Mouse (Mus musculus): ENCODE measurements around the gene Abcc3. TPM values are rescaled to one million over a fixed set of nuclear protein-coding genes. Genes with fewer than 3 reads are reported as not detected.

The Abcc3 gene
- polyA plus RNA-seq, 1 experiment from 2014 or later: 0.48 TPM

DNA sequence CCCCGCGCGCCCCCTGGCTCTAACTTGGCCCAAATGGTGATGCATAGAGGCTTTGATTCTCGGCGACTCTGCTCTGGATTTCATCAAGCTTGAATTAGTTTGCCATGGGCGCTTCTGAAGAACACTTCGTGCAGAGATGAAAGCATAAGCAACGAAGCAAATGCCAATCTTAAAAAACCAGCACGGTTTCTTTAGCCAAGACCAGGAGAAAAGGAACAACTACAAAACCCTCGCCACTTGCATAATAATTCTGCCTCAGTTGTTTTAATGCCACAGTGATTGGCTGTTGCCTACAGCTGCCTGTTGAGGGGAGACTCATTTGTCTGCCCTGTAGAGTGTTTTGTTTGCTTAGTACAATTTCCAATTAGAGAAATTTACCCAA is 64.2 kb downstream of the Abcc3 start:
- H3K4me1 ChIP-seq (replicated peaks): peaks cover 46% of the 10 kb centered on the region
- no peaks in the 10 kb centered on the region for H3K27me3 ChIP-seq (ENCODE audit: insufficient read depth, poor library complexity, severe bottlenecking)
- H3K27ac ChIP-seq: peak overlapping the region; percentile 98
- H3K36me3 ChIP-seq: no peaks in the 10 kb centered on the region
- peak overlapping the region; percentile 83 for H3K4me3 ChIP-seq
- 2% methylated on average over 10 of the region's 10 CpGs for WGBS
- no peak for DNase-seq (ENCODE audit: low spot score)
- no peaks in the 10 kb centered on the region for H3K9me3 ChIP-seq

- Histone ChIP-seq H3K9me3 (no peaks in the 10 kb centered on the region), H3K4me3 (peak within 1 kb of the TSS; percentile 83), H3K4me1 (replicated peaks) (peaks cover 47% of the 10 kb centered on the region), H3K36me3 (no peaks in the 10 kb centered on the region), H3K27ac (peak within 1 kb of the TSS; percentile 98), H3K27me3 (ENCODE audit: insufficient read depth, poor library complexity, severe bottlenecking) (no peaks in the 10 kb centered on the region)
- WGBS: under 1% methylated on average over 78 of the region's 78 CpGs
- DNase-seq (ENCODE audit: low spot score): peak; percentile 92
Measured at GRCm38 (mm10) chr11:94327693-94328643, 64.8 kb downstream of the Abcc3 start, which contains the start of gene Ankrd40. Gene Ankrd40 (plus strand): TSS chr11:94328001.

- no peaks in the 10 kb centered on the region for H3K36me3 ChIP-seq
- H3K4me3 ChIP-seq: peak overlapping the region; percentile 83
- H3K9me3 ChIP-seq: no peaks in the 10 kb centered on the region
- peak; percentile 56 for DNase-seq (ENCODE audit: low spot score)
- H3K27ac ChIP-seq: peak overlapping the region; percentile 98
- H3K4me1 ChIP-seq (replicated peaks): peaks cover 57% of the 10 kb centered on the region
- WGBS: 3% methylated on average over 10 of the region's 10 CpGs
- H3K27me3 ChIP-seq (ENCODE audit: insufficient read depth, poor library complexity, severe bottlenecking): no peaks in the 10 kb centered on the region
Measured at GRCm38 (mm10) chr11:94326961-94327411, 65.8 kb downstream of the Abcc3 start.

GRCm38 (mm10) chr11:94324618-94325017 is 68.2 kb downstream of the Abcc3 start:
- H3K27ac ChIP-seq: no peak overlapping the region
- 84% methylated on average over 5 of the region's 5 CpGs for WGBS
- no peak overlapping the region for H3K4me3 ChIP-seq
- peaks cover 48% of the 10 kb centered on the region for H3K4me1 ChIP-seq (replicated peaks)
- no peak for DNase-seq (ENCODE audit: low spot score)
- H3K36me3 ChIP-seq: peaks cover 5% of the 10 kb centered on the region
- H3K9me3 ChIP-seq: no peaks in the 10 kb centered on the region
- H3K27me3 ChIP-seq (ENCODE audit: insufficient read depth, poor library complexity, severe bottlenecking): no peaks in the 10 kb centered on the region

DNA sequence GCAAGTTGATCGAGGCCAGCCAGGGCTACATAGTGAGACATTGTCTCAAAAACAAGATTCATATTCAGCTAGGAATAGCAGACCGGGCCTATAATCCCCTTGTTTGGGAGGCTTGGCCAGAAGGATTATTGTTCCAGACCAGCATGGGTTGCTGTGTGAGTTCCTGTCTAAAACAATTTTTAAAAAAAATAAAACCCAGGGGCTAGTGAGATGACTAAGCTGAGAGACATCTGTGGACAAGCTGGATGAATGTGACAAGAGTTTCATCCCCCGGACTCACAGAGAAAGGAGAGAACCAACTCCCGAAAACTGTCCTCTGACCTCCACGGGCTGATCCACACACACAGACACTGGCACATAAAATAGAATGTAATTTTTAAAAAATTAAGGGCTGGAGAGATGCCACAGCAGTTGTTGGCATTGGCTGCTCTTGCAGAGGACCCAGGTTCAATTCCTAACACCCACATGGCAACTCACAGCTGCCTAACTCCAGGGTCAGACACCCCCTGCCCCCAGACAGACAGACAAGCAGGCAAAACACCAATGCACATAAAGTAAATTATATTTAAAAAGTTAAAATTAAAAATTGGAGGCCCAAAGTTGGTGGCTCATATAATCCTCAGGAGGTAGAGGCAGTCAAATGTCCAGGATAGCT is 69.4 kb downstream of the Abcc3 start:
- Histone ChIP-seq H3K36me3 (peaks cover 17% of the 10 kb centered on the region), H3K9me3 (no peaks in the 10 kb centered on the region)
- WGBS: 88% methylated on average over 5 of the region's 5 CpGs

DNA sequence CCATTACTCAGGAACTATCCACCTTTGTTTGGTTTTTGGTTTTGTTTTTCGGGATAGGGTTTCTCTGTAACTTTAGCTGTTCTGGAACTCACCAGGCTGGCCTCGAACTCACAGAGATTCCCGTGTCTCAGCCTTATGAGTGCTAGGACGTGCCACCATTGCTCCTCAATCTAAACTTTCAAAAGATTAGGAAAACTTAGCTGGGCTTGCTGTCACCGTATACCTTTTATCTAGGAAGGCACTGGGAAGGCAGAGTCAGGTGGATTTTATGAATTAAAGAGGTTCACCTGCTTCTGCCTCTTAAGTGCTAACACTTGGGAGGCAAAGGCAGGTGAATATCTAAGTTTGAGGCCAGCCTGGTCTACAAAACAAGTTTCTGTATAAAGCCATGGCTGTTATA is 70.2 kb downstream of the Abcc3 start:
- no peak for DNase-seq (ENCODE audit: low spot score)
- Histone ChIP-seq H3K27me3 (ENCODE audit: insufficient read depth, poor library complexity, severe bottlenecking) (no peaks in the 10 kb centered on the region), H3K36me3 (peaks cover 25% of the 10 kb centered on the region), H3K4me1 (replicated peaks) (peaks cover 39% of the 10 kb centered on the region), H3K4me3 (peak overlapping the region; percentile 90), H3K9me3 (no peaks in the 10 kb centered on the region), H3K27ac (peak overlapping the region; percentile 99)
- 37% methylated on average over 5 of the region's 5 CpGs for WGBS

More for the DNA sequence above, 69.4 kb downstream of the Abcc3 start:
- no peak for DNase-seq (ENCODE audit: low spot score)
- H3K27me3 ChIP-seq (ENCODE audit: insufficient read depth, poor library complexity, severe bottlenecking): no peaks in the 10 kb centered on the region
- H3K4me1 ChIP-seq (replicated peaks): peaks cover 38% of the 10 kb centered on the region
- no peak overlapping the region for H3K4me3 ChIP-seq
- H3K27ac ChIP-seq: peak overlapping the region; percentile 99; the same call in 1 of the 2 replicates

GRCm38 (mm10) chr11:94321931-94322400 is 70.8 kb downstream of the Abcc3 start, which contains the start of gene Luc7l3:
Gene Luc7l3 (minus strand): TSS chr11:94321988.
- Histone ChIP-seq H3K9me3 (no peaks in the 10 kb centered on the region), H3K36me3 (peaks cover 30% of the 10 kb centered on the region), H3K27ac (peak within 1 kb of the TSS; percentile 99), H3K4me1 (replicated peaks) (peaks cover 43% of the 10 kb centered on the region), H3K4me3 (peak within 1 kb of the TSS; percentile 90), H3K27me3 (ENCODE audit: insufficient read depth, poor library complexity, severe bottlenecking) (no peaks in the 10 kb centered on the region)
- peak; percentile 93 for DNase-seq (ENCODE audit: low spot score)
- under 1% methylated on average over 36 of the region's 36 CpGs for WGBS

DNA sequence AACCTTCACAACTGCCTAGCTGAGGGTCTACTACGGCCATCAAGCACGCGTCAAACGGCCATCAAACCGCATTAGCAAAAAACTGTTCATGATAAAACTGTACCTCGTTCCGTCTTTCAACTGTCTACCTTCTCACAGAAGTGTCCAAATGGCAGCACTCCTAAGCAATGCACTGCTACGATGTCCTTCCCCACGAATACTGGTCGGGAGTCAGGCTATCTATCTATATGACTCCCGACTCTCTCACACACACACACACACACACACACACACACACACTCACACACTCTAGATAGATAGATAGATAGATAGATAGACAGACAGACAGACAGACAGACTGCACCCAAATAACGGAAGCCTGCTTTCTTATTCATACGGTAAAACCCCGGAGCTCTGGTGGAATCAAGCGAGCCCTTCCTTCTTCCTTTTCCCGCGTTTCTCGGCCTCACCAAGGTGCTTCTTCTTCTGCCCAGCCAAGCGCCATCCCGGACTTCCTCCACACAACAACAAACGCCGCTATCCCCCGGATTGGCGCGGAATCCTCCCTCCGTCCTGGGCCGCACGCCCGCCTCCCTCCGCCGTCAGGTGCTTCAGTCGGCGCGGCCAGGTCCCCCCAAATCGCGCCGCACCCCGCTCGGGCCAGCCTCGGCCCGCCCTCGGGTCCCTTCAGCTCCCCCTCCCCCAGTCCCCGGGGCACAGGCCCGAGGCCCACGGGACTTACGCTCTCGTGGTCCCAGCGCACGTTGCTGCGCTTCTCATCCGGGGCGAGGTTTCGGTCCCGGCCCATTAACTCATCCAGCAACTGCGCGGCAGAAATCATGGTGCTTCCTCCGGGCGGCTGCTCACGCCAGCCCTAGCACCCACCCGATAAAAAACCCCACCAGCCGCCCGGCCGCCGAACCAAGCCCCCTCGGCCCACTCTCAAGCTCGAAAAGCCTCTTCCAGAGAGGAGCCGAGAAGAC is 71.5 kb downstream of the Abcc3 start:
- under 1% methylated on average over 67 of the region's 67 CpGs for WGBS
- Histone ChIP-seq H3K27me3 (ENCODE audit: insufficient read depth, poor library complexity, severe bottlenecking) (no peaks in the 10 kb centered on the region), H3K27ac (peak overlapping the region; percentile 99), H3K4me3 (peak overlapping the region; percentile 90), H3K36me3 (peaks cover 32% of the 10 kb centered on the region), H3K4me1 (replicated peaks) (peaks cover 43% of the 10 kb centered on the region), H3K9me3 (no peaks in the 10 kb centered on the region)
- DNase-seq (ENCODE audit: low spot score): no peak

- no peaks in the 10 kb centered on the region for H3K9me3 ChIP-seq
- H3K36me3 ChIP-seq: peaks cover 38% of the 10 kb centered on the region
- no peaks in the 10 kb centered on the region for H3K27me3 ChIP-seq (ENCODE audit: insufficient read depth, poor library complexity, severe bottlenecking)
- no peak overlapping the region for H3K27ac ChIP-seq
- WGBS: 93% methylated on average over 5 of the region's 5 CpGs
- no peak for DNase-seq (ENCODE audit: low spot score)
- H3K4me1 ChIP-seq (replicated peaks): peaks cover 49% of the 10 kb centered on the region
- no peak overlapping the region for H3K4me3 ChIP-seq
Measured at GRCm38 (mm10) chr11:94318056-94318455, 74.7 kb downstream of the Abcc3 start.

DNA sequence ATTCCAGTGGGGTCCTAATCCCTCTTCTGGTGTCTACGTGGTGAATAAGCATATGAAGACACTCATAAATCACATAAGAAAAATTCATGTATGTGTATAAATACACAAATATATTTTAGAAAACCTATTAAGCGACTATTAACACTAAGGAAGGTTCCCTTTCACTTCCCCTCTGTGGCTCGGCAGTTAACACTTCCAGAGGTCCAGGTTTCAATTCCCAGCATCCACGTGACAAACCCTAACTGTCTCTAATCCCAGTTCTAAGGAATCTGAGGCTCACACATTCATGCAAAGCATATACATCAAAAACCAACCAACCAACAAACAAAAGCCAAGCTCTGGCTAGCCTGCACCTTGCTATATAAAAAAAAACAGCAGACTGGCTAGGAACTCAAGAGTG is 75.3 kb downstream of the Abcc3 start:
- no peak overlapping the region for H3K4me3 ChIP-seq

DNA sequence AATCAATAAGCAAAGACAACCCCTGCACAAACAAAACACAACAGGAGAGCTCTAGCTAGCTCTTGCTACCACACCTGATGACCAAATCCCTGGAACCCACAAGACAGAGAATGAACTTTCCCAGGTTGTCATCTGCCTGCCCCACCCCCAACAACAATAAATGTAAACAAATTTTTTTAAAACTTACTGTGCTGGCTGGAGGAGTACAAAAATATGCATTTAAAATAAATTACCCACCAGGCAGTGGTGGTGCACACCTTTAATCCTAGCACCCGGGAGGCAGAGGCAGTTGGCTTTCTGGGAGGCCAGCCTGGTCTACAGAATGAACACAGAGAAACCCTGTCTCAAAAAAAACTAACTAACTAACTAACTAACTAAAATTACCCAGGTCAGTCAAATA is 75.8 kb downstream of the Abcc3 start:
- WGBS: 83% methylated on average over 1 of the region's 1 CpGs
- Histone ChIP-seq H3K36me3 (peaks cover 40% of the 10 kb centered on the region), H3K4me3 (no peak overlapping the region), H3K9me3 (no peaks in the 10 kb centered on the region), H3K27me3 (ENCODE audit: insufficient read depth, poor library complexity, severe bottlenecking) (no peaks in the 10 kb centered on the region), H3K4me1 (replicated peaks) (peaks cover 42% of the 10 kb centered on the region), H3K27ac (no peak overlapping the region)
- DNase-seq (ENCODE audit: low spot score): no peak

More for the DNA sequence above, 75.3 kb downstream of the Abcc3 start:
- H3K9me3 ChIP-seq: no peaks in the 10 kb centered on the region
- no peak overlapping the region for H3K27ac ChIP-seq
- WGBS: 81% methylated on average over 4 of the region's 4 CpGs
- peaks cover 47% of the 10 kb centered on the region for H3K4me1 ChIP-seq (replicated peaks)
- H3K36me3 ChIP-seq: peaks cover 40% of the 10 kb centered on the region
- no peak for DNase-seq (ENCODE audit: low spot score)
- no peaks in the 10 kb centered on the region for H3K27me3 ChIP-seq (ENCODE audit: insufficient read depth, poor library complexity, severe bottlenecking)

- no peaks in the 10 kb centered on the region for H3K9me3 ChIP-seq
- H3K27me3 ChIP-seq (ENCODE audit: insufficient read depth, poor library complexity, severe bottlenecking): no peaks in the 10 kb centered on the region
- H3K27ac ChIP-seq: no peak overlapping the region
- peaks cover 40% of the 10 kb centered on the region for H3K4me1 ChIP-seq (replicated peaks)
- no peak overlapping the region for H3K4me3 ChIP-seq
- no peak for DNase-seq (ENCODE audit: low spot score)
- peaks cover 40% of the 10 kb centered on the region for H3K36me3 ChIP-seq
- WGBS: 89% methylated on average over 2 of the region's 2 CpGs
Measured at GRCm38 (mm10) chr11:94316528-94316927, 76.3 kb downstream of the Abcc3 start.
